Mouse (Mus musculus): ENCODE data around the gene Otogl.

- TF ChIP-seq TCF12 (IDR thresholded peaks at IDR 0.05; ENCODE audit: insufficient read depth, poor library complexity, severe bottlenecking) (no peak), POLR2A (IDR thresholded peaks at IDR 0.05; ENCODE audit: insufficient read length, low read depth) (no peak), POLR2AphosphoS2 (IDR thresholded peaks at IDR 0.05; ENCODE audit: insufficient read length, low read depth) (no peak), MAX (IDR thresholded peaks at IDR 0.05; ENCODE audit: low read depth) (no peak), USF1 (IDR thresholded peaks at IDR 0.05; ENCODE audit: low read depth) (no peak), MYOG (IDR thresholded peaks at IDR 0.05; ENCODE audit: control insufficient read depth in 1 of 3, insufficient read depth in 1 of 3, insufficient read length in 2 of 3, low read depth in 2 of 3) (no peak), REST (IDR thresholded peaks at IDR 0.05; ENCODE audit: insufficient read depth, insufficient read length) (no peak), MYOD1 (IDR thresholded peaks at IDR 0.05; ENCODE audit: control insufficient read depth in 1 of 3, insufficient read length in 2 of 3, low read depth in 2 of 3) (no peak), TCF3 (IDR thresholded peaks at IDR 0.05; ENCODE audit: insufficient read length, low read depth) (no peak), SRF (IDR thresholded peaks at IDR 0.05; ENCODE audit: control insufficient read depth, insufficient read length, low read depth) (no peak)
Measured at GRCm38 (mm10) chr10:107933527-107933926, 21.6 kb upstream of the Otogl start.

Measured in myocyte (in vitro differentiated cells).